Mouse (Mus musculus): ENCODE results near the gene Cyb5b. TPM values are rescaled to one million over a fixed set of nuclear protein-coding genes. Genes with fewer than 3 reads are reported as not detected.

Cyb5b gene
- polyA plus RNA-seq, 1 experiment from 2014 or later = 77.0 TPM

DNA sequence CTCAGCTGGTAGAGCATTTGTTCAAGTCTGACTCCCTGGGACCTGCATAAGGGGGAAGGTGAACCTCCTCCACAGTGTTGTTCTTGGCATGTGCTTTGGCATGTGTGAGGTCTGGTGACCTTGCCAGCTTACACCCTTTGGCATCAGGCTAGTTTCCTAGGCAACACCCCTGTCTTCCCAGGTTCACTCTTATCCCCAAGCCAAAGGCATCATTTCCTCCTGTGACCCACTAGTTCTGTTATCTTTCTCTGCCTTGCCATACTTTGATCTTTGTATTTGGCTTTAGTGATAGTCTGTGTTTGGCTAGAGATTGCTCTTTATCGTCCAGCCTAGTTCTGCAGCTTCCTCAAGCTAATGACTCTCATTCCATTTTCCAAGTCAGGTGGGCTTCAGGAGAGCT is 7.4 kb downstream of the Cyb5b start:
- Histone ChIP-seq H3K9ac (no peak overlapping the region), H3K4me2 (replicated peaks) (no peak overlapping the region), H3K27ac (no peak overlapping the region), H3K4me1 (no peaks in the 10 kb centered on the region), H3K27me3 (no peaks in the 10 kb centered on the region), H3K9me3 (no peaks in the 10 kb centered on the region), H3K4me3 (no peak overlapping the region), H3K36me3 (peaks cover 53% of the 10 kb centered on the region)
- 69% methylated on average over 1 of the region's 1 CpGs for WGBS
- ATAC-seq (ENCODE audit: low FRiP score, low read depth) = no peak

- no peak for ATAC-seq (ENCODE audit: low FRiP score, low read depth)
These were observed 8.4 kb downstream of the Cyb5b start for GRCm38 (mm10) chr8:107158890-107159289.

DNA sequence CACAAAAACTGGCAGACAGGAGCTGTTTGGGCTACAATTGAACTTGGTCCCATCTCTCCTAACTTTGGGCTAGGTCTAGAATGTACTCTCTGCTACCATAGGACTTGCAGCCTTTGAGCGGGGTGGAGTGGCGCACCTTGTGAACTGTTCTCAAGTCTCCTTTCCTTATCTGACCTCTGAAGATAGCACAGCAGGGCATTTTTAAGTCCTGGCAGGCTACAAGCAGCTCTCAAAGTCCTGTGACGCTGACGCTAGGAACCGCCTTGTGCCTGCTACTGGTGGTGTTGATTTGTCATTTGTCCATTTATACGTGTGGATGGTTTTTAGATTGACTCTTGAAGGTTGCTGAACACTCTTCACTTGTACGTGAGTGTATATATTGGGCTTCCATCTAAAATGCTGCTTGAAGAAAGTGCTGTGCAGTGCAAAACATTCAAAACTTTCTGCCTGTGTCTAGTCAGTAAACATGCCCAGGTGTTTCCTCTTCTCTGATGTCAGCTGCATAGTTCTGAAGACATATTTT is 13.9 kb downstream of the Cyb5b start:
- WGBS = 86% methylated on average over 7 of the region's 7 CpGs
- Histone ChIP-seq H3K9me3 (no peaks in the 10 kb centered on the region), H3K27ac (no peak overlapping the region; the same call in 1 of the 2 replicates), H3K9ac (no peak overlapping the region), H3K36me3 (peaks cover 56% of the 10 kb centered on the region), H3K27me3 (no peaks in the 10 kb centered on the region), H3K4me1 (no peaks in the 10 kb centered on the region; the same call in 1 of the 2 replicates), H3K4me2 (replicated peaks) (no peak overlapping the region), H3K4me3 (no peak overlapping the region)
- no peak for ATAC-seq (ENCODE audit: low FRiP score, low read depth)

More at GRCm38 (mm10) chr8:107158890-107159289, 8.4 kb downstream of the Cyb5b start:
- H3K9me3 ChIP-seq = no peaks in the 10 kb centered on the region
- H3K36me3 ChIP-seq = peaks cover 54% of the 10 kb centered on the region
- H3K4me3 ChIP-seq = no peak overlapping the region
- H3K4me2 ChIP-seq (replicated peaks) = no peak overlapping the region
- no peaks in the 10 kb centered on the region for H3K27me3 ChIP-seq
- H3K9ac ChIP-seq = no peak overlapping the region
- H3K4me1 ChIP-seq = no peaks in the 10 kb centered on the region
- no peak overlapping the region for H3K27ac ChIP-seq

GRCm38 (mm10) chr8:107165745-107166144 is 15.3 kb downstream of the Cyb5b start:
- no peaks in the 10 kb centered on the region for H3K9me3 ChIP-seq
- peaks cover 69% of the 10 kb centered on the region for H3K36me3 ChIP-seq
- H3K4me3 ChIP-seq = no peak overlapping the region
- no peak overlapping the region for H3K4me2 ChIP-seq (replicated peaks)
- 92% methylated on average over 9 of the region's 9 CpGs for WGBS
- H3K27ac ChIP-seq = no peak overlapping the region
- no peak for ATAC-seq (ENCODE audit: low FRiP score, low read depth)
- no peak overlapping the region for H3K9ac ChIP-seq
- H3K4me1 ChIP-seq = no peaks in the 10 kb centered on the region; the same call in 1 of the 2 replicates
- no peaks in the 10 kb centered on the region for H3K27me3 ChIP-seq

- Histone ChIP-seq H3K9ac (no peak overlapping the region), H3K27ac (no peak overlapping the region), H3K4me1 (no peaks in the 10 kb centered on the region; the same call in 1 of the 2 replicates), H3K27me3 (no peaks in the 10 kb centered on the region), H3K36me3 (peaks cover 77% of the 10 kb centered on the region), H3K4me3 (no peak overlapping the region), H3K4me2 (replicated peaks) (no peak overlapping the region), H3K9me3 (no peaks in the 10 kb centered on the region)
- no peak; the same call in 1 of the 2 replicates for ATAC-seq (ENCODE audit: low FRiP score, low read depth)
- 76% methylated on average over 5 of the region's 5 CpGs for WGBS
These were observed 17.4 kb downstream of the Cyb5b start for GRCm38 (mm10) chr8:107167848-107168247.

- Histone ChIP-seq H3K4me2 (replicated peaks) (no peak overlapping the region), H3K9ac (no peak overlapping the region), H3K27me3 (no peaks in the 10 kb centered on the region), H3K4me1 (no peaks in the 10 kb centered on the region), H3K9me3 (no peaks in the 10 kb centered on the region), H3K36me3 (peaks cover 85% of the 10 kb centered on the region), H3K4me3 (no peak overlapping the region), H3K27ac (no peak overlapping the region)
- ATAC-seq (ENCODE audit: low FRiP score, low read depth) = no peak
- WGBS = 82% methylated on average over 8 of the region's 8 CpGs
These were observed 21.7 kb downstream of the Cyb5b start for GRCm38 (mm10) chr8:107172152-107172551.

DNA sequence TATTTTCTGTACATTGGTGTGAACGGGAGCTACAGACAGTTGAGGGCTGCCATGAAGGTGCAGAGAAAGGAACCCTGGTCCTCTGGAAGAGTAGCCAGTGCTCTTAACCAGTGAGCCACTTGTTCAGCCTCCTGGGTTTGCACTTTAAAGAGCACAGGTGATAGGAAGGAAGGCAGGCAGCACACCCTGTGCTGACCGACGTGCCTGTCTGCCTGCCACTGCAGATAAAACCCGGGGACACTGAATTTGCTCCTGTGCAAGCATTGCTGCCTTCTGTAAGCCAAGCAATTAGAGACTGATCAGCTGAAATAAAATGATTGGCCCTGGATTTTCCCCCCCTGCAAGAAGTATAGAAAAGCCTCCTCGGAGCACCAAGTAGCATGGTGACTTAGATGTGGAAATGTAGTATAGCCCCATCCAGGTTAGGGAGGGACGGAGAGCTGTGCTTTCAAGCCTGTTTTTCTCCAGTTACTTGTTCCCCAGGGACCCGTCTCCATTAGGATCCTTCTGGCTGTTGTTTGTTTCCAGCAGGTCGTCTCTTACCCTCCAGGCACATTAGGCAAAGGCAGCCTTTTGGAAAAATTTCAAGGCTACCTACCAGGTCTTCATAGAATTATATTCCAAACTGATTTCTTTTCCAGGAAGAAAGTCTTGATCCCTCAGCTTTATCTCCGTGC is 22.7 kb downstream of the Cyb5b start:
- Histone ChIP-seq H3K4me3 (no peak overlapping the region), H3K4me2 (replicated peaks) (no peak overlapping the region), H3K27me3 (no peaks in the 10 kb centered on the region), H3K4me1 (no peaks in the 10 kb centered on the region), H3K9me3 (peaks cover 1% of the 10 kb centered on the region), H3K9ac (no peak overlapping the region), H3K36me3 (peaks cover 88% of the 10 kb centered on the region), H3K27ac (no peak overlapping the region)
- WGBS = 79% methylated on average over 9 of the region's 9 CpGs
- ATAC-seq (ENCODE audit: low FRiP score, low read depth) = no peak

DNA sequence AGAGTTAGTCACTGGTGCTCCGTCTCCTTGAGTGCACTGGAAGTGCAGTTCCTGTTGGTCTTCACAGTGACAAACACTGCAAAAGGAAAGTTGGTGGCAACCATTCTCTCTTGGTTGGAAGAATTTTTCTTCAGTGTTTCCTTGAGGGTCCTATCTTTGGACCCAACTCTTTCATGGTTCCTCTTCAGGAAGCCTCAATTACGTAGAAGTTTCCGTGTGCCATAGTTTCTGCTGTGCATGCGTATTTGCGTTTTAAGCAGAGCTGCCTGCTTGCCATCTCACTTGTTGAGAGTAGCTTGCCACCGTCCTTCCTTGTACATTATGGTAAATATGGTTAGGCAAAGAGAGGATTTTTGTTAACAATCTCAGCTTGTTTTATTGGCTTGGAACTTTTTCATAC is 30.7 kb downstream of the Cyb5b start:
- H3K27me3 ChIP-seq = no peaks in the 10 kb centered on the region
- no peaks in the 10 kb centered on the region for H3K4me1 ChIP-seq
- no peak overlapping the region for H3K4me3 ChIP-seq
- no peak overlapping the region for H3K4me2 ChIP-seq (replicated peaks)
- no peak for ATAC-seq (ENCODE audit: low FRiP score, low read depth)
- H3K27ac ChIP-seq = no peak overlapping the region
- 95% methylated on average over 6 of the region's 6 CpGs for WGBS
- no peak overlapping the region for H3K9ac ChIP-seq
- H3K9me3 ChIP-seq = peaks cover 5% of the 10 kb centered on the region
- peaks cover 90% of the 10 kb centered on the region for H3K36me3 ChIP-seq

- H3K9me3 ChIP-seq = no peaks in the 10 kb centered on the region
- H3K4me1 ChIP-seq = no peaks in the 10 kb centered on the region
- no peaks in the 10 kb centered on the region for H3K27me3 ChIP-seq
- WGBS = 83% methylated on average over 3 of the region's 3 CpGs
- no peak overlapping the region for H3K27ac ChIP-seq
- ATAC-seq (ENCODE audit: low FRiP score, low read depth) = no peak
- H3K36me3 ChIP-seq = peaks cover 58% of the 10 kb centered on the region
- no peak overlapping the region for H3K4me2 ChIP-seq (replicated peaks)
- H3K4me3 ChIP-seq = no peak overlapping the region
- H3K9ac ChIP-seq = no peak overlapping the region
These were observed 34.6 kb downstream of the Cyb5b start for GRCm38 (mm10) chr8:107184996-107185395.

DNA sequence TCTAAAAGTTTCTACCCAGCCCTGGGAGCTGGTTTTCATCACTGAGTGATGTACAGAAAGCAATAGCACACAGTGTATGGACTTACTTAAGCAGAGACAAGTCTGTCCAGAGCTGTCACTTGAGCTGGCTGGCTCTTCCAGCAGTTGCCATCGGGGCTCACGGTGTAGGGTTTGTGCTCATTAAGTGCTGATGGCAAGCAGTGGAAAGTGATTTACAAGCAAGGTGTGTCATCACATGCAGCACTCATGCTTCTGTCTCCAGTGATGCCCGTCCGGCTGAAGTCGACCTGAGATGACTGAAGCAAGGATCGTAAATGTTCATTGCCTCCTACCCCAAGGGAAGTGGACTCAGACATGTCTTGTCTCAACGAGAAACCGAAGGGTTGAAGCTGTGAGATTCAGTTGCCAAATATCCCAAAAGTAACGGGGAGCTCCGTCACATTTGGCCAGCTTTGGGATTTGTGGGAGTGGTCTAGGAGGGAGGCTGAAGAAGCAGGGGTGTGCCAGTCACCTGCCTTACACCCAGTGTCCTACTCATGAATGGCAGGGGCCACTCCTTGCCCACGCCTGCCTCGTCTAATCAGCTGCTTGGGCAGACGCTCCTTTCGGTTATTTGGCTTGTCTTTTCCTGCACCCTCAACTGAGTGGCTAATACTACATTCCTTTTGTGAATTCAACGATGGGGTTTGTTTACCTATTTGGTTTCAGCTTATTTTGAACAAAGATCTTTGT is 36.4 kb downstream of the Cyb5b start:
- ATAC-seq (ENCODE audit: low FRiP score, low read depth) = no peak
- H3K9me3 ChIP-seq = no peaks in the 10 kb centered on the region
- H3K27me3 ChIP-seq = no peaks in the 10 kb centered on the region
- H3K4me3 ChIP-seq = no peak overlapping the region
- no peak overlapping the region for H3K27ac ChIP-seq
- WGBS = 64% methylated on average over 15 of the region's 15 CpGs
- no peak overlapping the region for H3K4me2 ChIP-seq (replicated peaks)
- no peaks in the 10 kb centered on the region for H3K4me1 ChIP-seq
- peaks cover 43% of the 10 kb centered on the region for H3K36me3 ChIP-seq
- H3K9ac ChIP-seq = no peak overlapping the region

DNA sequence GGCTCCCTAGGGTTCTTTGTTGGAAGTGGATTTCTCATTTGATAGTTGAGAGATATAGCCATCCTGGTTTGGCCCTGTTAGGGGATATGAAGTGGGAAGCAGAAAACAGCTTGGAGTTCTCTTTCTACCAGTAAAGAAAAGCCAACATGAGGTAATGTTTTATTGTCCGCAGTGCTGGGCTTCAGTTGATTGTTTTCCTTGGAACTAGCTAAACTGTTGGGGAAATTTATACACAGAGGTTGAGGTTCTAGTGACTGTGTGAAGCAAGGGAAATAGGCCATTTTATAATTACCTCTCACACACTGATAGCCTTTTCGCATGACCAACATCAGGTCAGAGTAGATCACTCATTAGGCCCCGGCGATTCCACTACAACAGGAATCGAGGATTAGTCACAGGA is 37.2 kb downstream of the Cyb5b start:
- WGBS = 85% methylated on average over 5 of the region's 5 CpGs
- no peaks in the 10 kb centered on the region for H3K4me1 ChIP-seq
- peaks cover 37% of the 10 kb centered on the region for H3K36me3 ChIP-seq
- no peaks in the 10 kb centered on the region for H3K9me3 ChIP-seq
- no peak overlapping the region for H3K4me3 ChIP-seq
- no peak overlapping the region for H3K9ac ChIP-seq
- no peaks in the 10 kb centered on the region for H3K27me3 ChIP-seq
- ATAC-seq (ENCODE audit: low FRiP score, low read depth) = no peak
- H3K4me2 ChIP-seq (replicated peaks) = no peak overlapping the region
- H3K27ac ChIP-seq = no peak overlapping the region

- 71% methylated on average over 8 of the region's 8 CpGs for WGBS
- Histone ChIP-seq H3K4me2 (replicated peaks) (no peak overlapping the region), H3K9me3 (no peaks in the 10 kb centered on the region), H3K27me3 (no peaks in the 10 kb centered on the region), H3K27ac (no peak overlapping the region), H3K4me1 (no peaks in the 10 kb centered on the region), H3K4me3 (no peak overlapping the region), H3K9ac (no peak overlapping the region), H3K36me3 (no peaks in the 10 kb centered on the region)
- no peak for ATAC-seq (ENCODE audit: low FRiP score, low read depth)
These were observed 42.2 kb downstream of the Cyb5b start for GRCm38 (mm10) chr8:107192631-107193030.
